Mouse (Mus musculus) forebrain, embryonic 12.5 days (tissue): ENCODE measurements around the gene Copa. TPM values are rescaled to one million over a fixed set of nuclear protein-coding genes. Genes with fewer than 3 reads are reported as not detected.
A peak's percentile ranks its signal among the peaks of the same experiment; 100 is the strongest.

Source experiments
- ATAC-seq: fragments of 200-750 bp; cut with Nextera tagmentation; 2 replicates; pipeline ENCODE4 v1.8.0; 2017; ENCODE audit warnings: moderate TSS enrichment; ENCODE audit not compliant: low FRiP score
- H3K27ac ChIP-seq: fragments of 300-500 bp; sonication (generic); 2 replicates; pipeline ENCODE4 v1.5.1; 2016; ENCODE audit warnings: mild to moderate bottlenecking
- H3K27me3 ChIP-seq: fragments of 300-500 bp; sonication (generic); 2 replicates; pipeline ENCODE4 v1.6.1; 2016; ENCODE audit warnings: mild to moderate bottlenecking
- H3K36me3 ChIP-seq: fragments of 300-500 bp; sonication (generic); replicated peaks from 2 replicates; pipeline ENCODE4 v1.6.1; 2016; ENCODE audit warnings: mild to moderate bottlenecking
- H3K4me1 ChIP-seq: fragments of 300-500 bp; sonication (generic); 2 replicates; pipeline ENCODE4 v1.6.1; 2016
- H3K4me2 ChIP-seq: fragments of 300-500 bp; sonication (generic); 2 replicates; pipeline ENCODE4 v1.6.1; 2016; ENCODE audit warnings: mild to moderate bottlenecking, moderate library complexity
- H3K4me3 ChIP-seq: fragments of 300-500 bp; sonication (generic); replicated peaks from 2 replicates; pipeline ENCODE4 v1.5.1; 2016; ENCODE audit warnings: mild to moderate bottlenecking
- H3K9ac ChIP-seq: fragments of 300-500 bp; sonication (generic); 2 replicates; pipeline ENCODE4 v1.6.1; 2016; ENCODE audit warnings: mild to moderate bottlenecking
- H3K9me3 ChIP-seq: fragments of 300-500 bp; sonication (generic); 2 replicates; pipeline ENCODE4 v1.6.1; 2016
- WGBS: fragments of 180-500 bp; shearing (Covaris S2); methylation state at CpG from one replicate; pipeline ENCODE4 v1.1.7; 2016; 5-methylcytosine and 5-hydroxymethylcytosine counted together
- polyA plus RNA-seq: library from polyadenylated mRNA; unstranded; fragments of >200 nt; fragmentation: Nextera tagmentation; extraction: Ambion mirVana; gene quantifications from 2 replicates; pipeline ENCODE4 v1.2.1, GENCODE M21; 2016

Gene Copa
- polyA plus RNA-seq, 1 experiment from 2014 or later: 199 TPM

GRCm38 (mm10) chr1:172128563-172128962, 46.2 kb downstream of the Copa start:
- Histone ChIP-seq H3K9ac (no peak overlapping the region), H3K4me1 (peaks cover 18% of the 10 kb centered on the region), H3K27ac (no peak overlapping the region), H3K9me3 (no peaks in the 10 kb centered on the region), H3K4me2 (no peak overlapping the region), H3K36me3 (peaks cover 47% of the 10 kb centered on the region), H3K4me3 (no peak overlapping the region), H3K27me3 (no peaks in the 10 kb centered on the region)
- WGBS: 90% methylated on average over 15 of the region's 15 CpGs
- no peak for ATAC-seq

- Histone ChIP-seq H3K4me2 (no peak overlapping the region), H3K9ac (no peak overlapping the region), H3K4me3 (no peak overlapping the region), H3K36me3 (peaks cover 53% of the 10 kb centered on the region), H3K9me3 (no peaks in the 10 kb centered on the region), H3K4me1 (peaks cover 18% of the 10 kb centered on the region), H3K27ac (no peak overlapping the region), H3K27me3 (no peaks in the 10 kb centered on the region)
- WGBS: 77% methylated on average over 2 of the region's 2 CpGs
- no peak for ATAC-seq
Observed at GRCm38 (mm10) chr1:172129108-172129507, 46.8 kb downstream of the Copa start.

- peaks cover 18% of the 10 kb centered on the region for H3K4me1 ChIP-seq
- no peak overlapping the region for H3K4me2 ChIP-seq
- ATAC-seq: no peak
- H3K36me3 ChIP-seq: peaks cover 59% of the 10 kb centered on the region
- H3K27me3 ChIP-seq: no peaks in the 10 kb centered on the region
- H3K4me3 ChIP-seq: no peak overlapping the region
- H3K9ac ChIP-seq: no peak overlapping the region
- no peak overlapping the region for H3K27ac ChIP-seq
- no peaks in the 10 kb centered on the region for H3K9me3 ChIP-seq
- 96% methylated on average over 5 of the region's 5 CpGs for WGBS
Observed at GRCm38 (mm10) chr1:172129780-172130179, 47.5 kb downstream of the Copa start.

- peaks cover 10% of the 10 kb centered on the region for H3K4me1 ChIP-seq
- no peaks in the 10 kb centered on the region for H3K9me3 ChIP-seq
- WGBS: 91% methylated on average over 7 of the region's 7 CpGs
- ATAC-seq: no peak
- H3K27ac ChIP-seq: no peak overlapping the region
- no peaks in the 10 kb centered on the region for H3K27me3 ChIP-seq
- H3K4me2 ChIP-seq: no peak overlapping the region
- no peak overlapping the region for H3K9ac ChIP-seq
- H3K36me3 ChIP-seq: peaks cover 69% of the 10 kb centered on the region
- no peak overlapping the region for H3K4me3 ChIP-seq
Observed at GRCm38 (mm10) chr1:172132319-172132718, 50.0 kb downstream of the Copa start.

- H3K27me3 ChIP-seq: no peaks in the 10 kb centered on the region
- H3K9ac ChIP-seq: no peak overlapping the region
Observed at GRCm38 (mm10) chr1:172133535-172133934, 51.2 kb downstream of the Copa start.

GRCm38 (mm10) chr1:172134072-172134471, 51.7 kb downstream of the Copa start:
- ATAC-seq: no peak

More at GRCm38 (mm10) chr1:172133535-172133934, 51.2 kb downstream of the Copa start:
- H3K4me3 ChIP-seq: no peak overlapping the region
- peaks cover 2% of the 10 kb centered on the region; the same call in 1 of the 2 replicates for H3K4me1 ChIP-seq
- WGBS: 91% methylated on average over 7 of the region's 7 CpGs
- no peak overlapping the region for H3K4me2 ChIP-seq
- no peak for ATAC-seq
- no peak overlapping the region for H3K27ac ChIP-seq
- H3K9me3 ChIP-seq: no peaks in the 10 kb centered on the region
- H3K36me3 ChIP-seq: peaks cover 68% of the 10 kb centered on the region

GRCm38 (mm10) chr1:172140160-172140559, 57.8 kb downstream of the Copa start:
- H3K27ac ChIP-seq: no peak overlapping the region
- H3K4me2 ChIP-seq: no peak overlapping the region
- 76% methylated on average over 2 of the region's 2 CpGs for WGBS
- H3K36me3 ChIP-seq: peaks cover 6% of the 10 kb centered on the region
- no peaks in the 10 kb centered on the region for H3K27me3 ChIP-seq
- no peaks in the 10 kb centered on the region for H3K9me3 ChIP-seq
- no peak overlapping the region for H3K4me3 ChIP-seq
- H3K4me1 ChIP-seq: no peaks in the 10 kb centered on the region
- ATAC-seq: no peak
- H3K9ac ChIP-seq: no peak overlapping the region

More at GRCm38 (mm10) chr1:172134072-172134471, 51.7 kb downstream of the Copa start:
- H3K9me3 ChIP-seq: no peaks in the 10 kb centered on the region
- no peak overlapping the region for H3K27ac ChIP-seq
- no peak overlapping the region for H3K4me2 ChIP-seq
- WGBS: 89% methylated on average over 4 of the region's 4 CpGs
- no peak overlapping the region for H3K4me3 ChIP-seq
- H3K4me1 ChIP-seq: no peaks in the 10 kb centered on the region
- no peaks in the 10 kb centered on the region for H3K27me3 ChIP-seq
- H3K9ac ChIP-seq: no peak overlapping the region
- H3K36me3 ChIP-seq: peaks cover 62% of the 10 kb centered on the region

GRCm38 (mm10) chr1:172140825-172141224, 58.5 kb downstream of the Copa start:
- WGBS: 86% methylated on average over 1 of the region's 1 CpGs
- H3K9me3 ChIP-seq: no peaks in the 10 kb centered on the region
- no peaks in the 10 kb centered on the region for H3K27me3 ChIP-seq
- no peak overlapping the region for H3K27ac ChIP-seq
- no peak overlapping the region for H3K4me2 ChIP-seq
- no peak overlapping the region for H3K9ac ChIP-seq
- no peaks in the 10 kb centered on the region for H3K4me1 ChIP-seq
- peaks cover under 1% of the 10 kb centered on the region for H3K36me3 ChIP-seq
- ATAC-seq: no peak
- no peak overlapping the region for H3K4me3 ChIP-seq

GRCm38 (mm10) chr1:172141529-172141928, 59.2 kb downstream of the Copa start:
- H3K4me1 ChIP-seq: no peaks in the 10 kb centered on the region
- H3K9ac ChIP-seq: no peak overlapping the region
- WGBS: 75% methylated on average over 3 of the region's 3 CpGs
- H3K4me2 ChIP-seq: no peak overlapping the region
- no peak for ATAC-seq
- H3K36me3 ChIP-seq: no peaks in the 10 kb centered on the region; the same call in 1 of the 2 replicates
- H3K27ac ChIP-seq: no peak overlapping the region
- H3K4me3 ChIP-seq: no peak overlapping the region
- no peaks in the 10 kb centered on the region for H3K27me3 ChIP-seq
- no peaks in the 10 kb centered on the region for H3K9me3 ChIP-seq

- Histone ChIP-seq H3K9ac (no peak overlapping the region), H3K4me3 (no peak overlapping the region)
Observed at GRCm38 (mm10) chr1:172143570-172143969, 61.2 kb downstream of the Copa start.

GRCm38 (mm10) chr1:172147835-172148278, 65.5 kb downstream of the Copa start, which contains the start of gene Dcaf8:
TSS of gene Dcaf8 (plus strand) at chr1:172148084.
- H3K4me1 ChIP-seq: peaks cover 28% of the 10 kb centered on the region
- no peaks in the 10 kb centered on the region for H3K27me3 ChIP-seq
- WGBS: 0% methylated on average over 41 of the region's 42 CpGs
- peaks cover 20% of the 10 kb centered on the region for H3K36me3 ChIP-seq
- H3K9me3 ChIP-seq: no peaks in the 10 kb centered on the region
- peak within 1 kb of the TSS; percentile 98 for H3K9ac ChIP-seq
- H3K4me3 ChIP-seq: peak within 1 kb of the TSS; percentile 74
- H3K27ac ChIP-seq: peak within 1 kb of the TSS; percentile 95
- peak; percentile 98 for ATAC-seq
- H3K4me2 ChIP-seq: peak within 1 kb of the TSS; percentile 77

More at GRCm38 (mm10) chr1:172143570-172143969, 61.2 kb downstream of the Copa start:
- H3K27me3 ChIP-seq: no peaks in the 10 kb centered on the region
- no peak overlapping the region for H3K27ac ChIP-seq
- no peak for ATAC-seq
- no peaks in the 10 kb centered on the region for H3K9me3 ChIP-seq
- H3K4me1 ChIP-seq: 0 out of 2 replicates have a peak, but pooled peaks cover 5% of the 10 kb centered on the region
- no peak overlapping the region for H3K4me2 ChIP-seq
- no peaks in the 10 kb centered on the region for H3K36me3 ChIP-seq
- 41% methylated on average over 1 of the region's 1 CpGs for WGBS

GRCm38 (mm10) chr1:172148279-172148954, 66.1 kb downstream of the Copa start:
- Histone ChIP-seq H3K4me2 (peak overlapping the region; percentile 77), H3K9me3 (no peaks in the 10 kb centered on the region), H3K27ac (peak overlapping the region; percentile 95), H3K9ac (peak overlapping the region; percentile 98), H3K36me3 (peaks cover 25% of the 10 kb centered on the region), H3K4me1 (peaks cover 28% of the 10 kb centered on the region), H3K27me3 (no peaks in the 10 kb centered on the region), H3K4me3 (peak overlapping the region; percentile 74)
- under 1% methylated on average over 40 of the region's 40 CpGs for WGBS
- ATAC-seq: peak; percentile 42; the same call in 1 of the 2 replicates
